Mouse (Mus musculus) ES-CJ7 (cell line): ENCODE measurements around the gene Tma16.

Experiments
- DNase-seq: peaks from one replicate; pipeline ENCODE4 v3.0.0; 2011; ENCODE audit warnings: low read depth, low spot score

Tma16 gene

GRCm38 (mm10) chr8:66486084-66486763, at the start of gene Tma16:
Tma16 (minus strand) TSS chr8:66486530.
- peak; percentile 93 for DNase-seq

- DNase-seq: no peak
These were observed 34.2 kb upstream of the Tma16 start for GRCm38 (mm10) chr8:66520576-66520975.

GRCm38 (mm10) chr8:66519149-66519548, 32.8 kb upstream of the Tma16 start:
- DNase-seq: no peak

- DNase-seq: peak; percentile 17
These were observed 25.2 kb upstream of the Tma16 start, which contains the start of gene Tktl2 for GRCm38 (mm10) chr8:66511537-66511936. Tktl2 (plus strand) TSS chr8:66511756.

- DNase-seq: no peak
These were observed 17.1 kb upstream of the Tma16 start for GRCm38 (mm10) chr8:66503381-66503780.

- peak; percentile 70 for DNase-seq
These were observed 10.8 kb upstream of the Tma16 start for GRCm38 (mm10) chr8:66496998-66497577.

- peak; percentile 75 for DNase-seq
These were observed 9.4 kb upstream of the Tma16 start for GRCm38 (mm10) chr8:66495726-66496125.

GRCm38 (mm10) chr8:66494496-66494895, 8.2 kb upstream of the Tma16 start:
- DNase-seq: no peak

- no peak for DNase-seq
These were observed 4.3 kb upstream of the Tma16 start for GRCm38 (mm10) chr8:66490624-66491023.

- DNase-seq: peak; percentile 67
These were observed 2.2 kb upstream of the Tma16 start for GRCm38 (mm10) chr8:66488556-66488955.

- no peak for DNase-seq
These were observed 9.4 kb downstream of the Tma16 start for GRCm38 (mm10) chr8:66476880-66477279.

GRCm38 (mm10) chr8:66469821-66470220, 16.5 kb downstream of the Tma16 start:
- DNase-seq: no peak

- DNase-seq: peak; percentile 50
These were observed 29.3 kb downstream of the Tma16 start for GRCm38 (mm10) chr8:66457057-66457456.

GRCm38 (mm10) chr8:66450691-66451090, 35.6 kb downstream of the Tma16 start:
- DNase-seq: peak; percentile 24

GRCm38 (mm10) chr8:66445351-66445750, 41.0 kb downstream of the Tma16 start:
- DNase-seq: no peak

- no peak for DNase-seq
These were observed 42.2 kb downstream of the Tma16 start for GRCm38 (mm10) chr8:66444141-66444540.

GRCm38 (mm10) chr8:66442778-66443177, 43.6 kb downstream of the Tma16 start:
- peak; percentile 60 for DNase-seq

GRCm38 (mm10) chr8:66441123-66441522, 45.2 kb downstream of the Tma16 start:
- DNase-seq: no peak

- no peak for DNase-seq
These were observed 47.9 kb downstream of the Tma16 start for GRCm38 (mm10) chr8:66438468-66438867.

- DNase-seq: no peak
These were observed 48.4 kb downstream of the Tma16 start for GRCm38 (mm10) chr8:66437929-66438328.

- no peak for DNase-seq
These were observed 49.5 kb downstream of the Tma16 start for GRCm38 (mm10) chr8:66436804-66437203.

GRCm38 (mm10) chr8:66433577-66433976, 52.8 kb downstream of the Tma16 start:
- DNase-seq: peak; percentile 19

GRCm38 (mm10) chr8:66430639-66431038, 55.7 kb downstream of the Tma16 start:
- no peak for DNase-seq
